Mouse (Mus musculus) mouse embryonic stem cell (cell line): ENCODE results near the gene Efhc1.

Source experiments
- in situ Hi-C, 2 experiments: fragments of 300-500 bp; cut with MboI; formaldehyde crosslinking; loops; 1 replicate in 1 of 2; 3 replicates in 1 of 2; pipeline ENCODE4 v1.14.3; 2019 to 2020; ENCODE audit warnings: low sequenced_read_pairs in 2 of 2, low pct_unique_long_range_greater_than_20kb in 1 of 2, mixed read lengths in 1 of 2; ENCODE audit not compliant: unreplicated experiment in 1 of 2

The Efhc1 gene

GRCm38 (mm10) chr1:20951300-20951763 is at the start of gene Efhc1:
Gene Efhc1, plus strand, starts transcription at chr1:20951626.
- in situ Hi-C loops = no loop called here

GRCm38 (mm10) chr1:20905501-20906127 is 45.8 kb upstream of the Efhc1 start:
- in situ Hi-C loops = no loop called here

- in situ Hi-C loops = no loop called here
Measured at GRCm38 (mm10) chr1:20906128-20906515, 45.3 kb upstream of the Efhc1 start.

GRCm38 (mm10) chr1:20908541-20908940 is 42.9 kb upstream of the Efhc1 start:
- in situ Hi-C loops = no loop called here

- in situ Hi-C loops = no loop called here
Measured at GRCm38 (mm10) chr1:20912115-20912514, 39.3 kb upstream of the Efhc1 start.

- in situ Hi-C loops = no loop called here
Measured at GRCm38 (mm10) chr1:20912527-20913171, 38.8 kb upstream of the Efhc1 start.

GRCm38 (mm10) chr1:20914769-20915168 is 36.7 kb upstream of the Efhc1 start:
- in situ Hi-C loops = no loop called here

GRCm38 (mm10) chr1:20915608-20916007 is 35.8 kb upstream of the Efhc1 start:
- in situ Hi-C loops = no loop called here

- in situ Hi-C loops = no loop called here
Measured at GRCm38 (mm10) chr1:20917496-20918050, 33.9 kb upstream of the Efhc1 start.

- in situ Hi-C loops = no loop called here
Measured at GRCm38 (mm10) chr1:20919728-20920127, 31.7 kb upstream of the Efhc1 start.

GRCm38 (mm10) chr1:20921081-20921528 is 30.3 kb upstream of the Efhc1 start:
- in situ Hi-C loops = no loop called here

- in situ Hi-C loops = no loop called here
Measured at GRCm38 (mm10) chr1:20922612-20923399, 28.6 kb upstream of the Efhc1 start.

- in situ Hi-C loops = loop anchor here in 1 of 2 experiments (25.0 kb wide), 1 partner anchor 237 kb away; no protein-coding TSS in a partner anchor
Measured at GRCm38 (mm10) chr1:20925324-20925723, 26.1 kb upstream of the Efhc1 start.

GRCm38 (mm10) chr1:20925926-20926325 is 25.5 kb upstream of the Efhc1 start:
- in situ Hi-C loops = loop anchor here in 1 of 2 experiments (25.0 kb wide), 1 partner anchor 236 kb away; no protein-coding TSS in a partner anchor

- in situ Hi-C loops = loop anchor here in 1 of 2 experiments (25.0 kb wide), 1 partner anchor 236 kb away; no protein-coding TSS in a partner anchor
Measured at GRCm38 (mm10) chr1:20926376-20926775, 25.1 kb upstream of the Efhc1 start.

GRCm38 (mm10) chr1:20928487-20928886 is 22.9 kb upstream of the Efhc1 start:
- in situ Hi-C loops = loop anchor here in 1 of 2 experiments (25.0 kb wide), 1 partner anchor 234 kb away; no protein-coding TSS in a partner anchor

GRCm38 (mm10) chr1:20933457-20933856 is 18.0 kb upstream of the Efhc1 start:
- in situ Hi-C loops = loop anchor here in 1 of 2 experiments (25.0 kb wide), 1 partner anchor 229 kb away; no protein-coding TSS in a partner anchor

- in situ Hi-C loops = loop anchor here (5.0 to 25.0 kb wide), 2 partner anchors 222 to 227 kb away; no protein-coding TSS in a partner anchor
Measured at GRCm38 (mm10) chr1:20935106-20935505, 16.3 kb upstream of the Efhc1 start.
